Mouse (Mus musculus): ENCODE results near the gene Arhgap15.

DNA sequence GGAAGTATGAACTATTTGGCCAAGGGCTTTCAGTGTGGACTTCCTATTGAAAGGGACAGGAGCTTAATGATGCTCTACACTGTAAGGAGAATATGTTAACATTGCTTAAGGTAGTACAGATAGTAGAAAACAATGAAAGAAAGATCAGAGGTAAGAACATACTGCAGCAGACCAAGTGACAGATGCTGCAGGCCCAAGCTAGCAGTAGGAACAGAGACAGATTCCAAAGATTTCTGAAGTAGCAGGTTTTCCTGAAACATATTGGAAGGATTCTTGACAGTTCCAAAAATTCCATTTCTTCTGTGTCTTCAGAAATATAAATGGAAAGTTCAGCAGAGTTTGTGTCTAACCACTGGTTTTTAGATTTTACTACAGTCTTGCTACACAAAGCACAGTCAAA lies 327.9 kb downstream of the Arhgap15 start:
- TF ChIP-seq CTCF (IDR thresholded peaks at IDR 0.05; ENCODE audit: borderline replicate concordance, control insufficient read depth, extremely low read depth, insufficient read depth, low read length, poor library complexity) (no peak), POLR2A (IDR thresholded peaks at IDR 0.05; ENCODE audit: control insufficient read depth, extremely low read depth, insufficient read depth, low read length, poor library complexity) (no peak)
